ENCODE assay signal across 8 mouse cellular contexts in genomic region chr4:136284891-136285290, GRCm38 (mm10). TPM values are rescaled to one million over a fixed set of nuclear protein-coding genes. Genes with fewer than 3 reads are reported as not detected.
DNase-seq lines count a peak whose midpoint lies in the region; ATAC-seq lines count a peak whose summit lies in the region.

No protein-coding gene starts in this region.

- H3K4me3 ChIP-seq in embryonic facial prominence, embryonic 10.5 days = peak overlapping the region; percentile 67
- H3K4me3 ChIP-seq in liver, embryonic 15.5 days (replicated peaks) = peak overlapping the region; percentile 69
- peak overlapping the region; percentile 69 for H3K4me3 ChIP-seq in stomach, embryonic 14.5 days (ENCODE audit: low read depth, low read length)

- H3K36me3 ChIP-seq in embryonic facial prominence, embryonic 10.5 days (replicated peaks) = peaks cover 28% of the 10 kb centered on the region
- peaks cover 24% of the 10 kb centered on the region for H3K36me3 ChIP-seq in liver, embryonic 15.5 days (replicated peaks)
- H3K36me3 ChIP-seq in stomach, embryonic 14.5 days (ENCODE audit: control insufficient read depth, insufficient read depth, low read length) = peaks cover 20% of the 10 kb centered on the region

- H3K9me3 ChIP-seq in embryonic facial prominence, embryonic 10.5 days = peaks cover 9% of the 10 kb centered on the region
- no peaks in the 10 kb centered on the region for H3K9me3 ChIP-seq in liver, embryonic 15.5 days (replicated peaks)
- no peaks in the 10 kb centered on the region for H3K9me3 ChIP-seq in stomach, embryonic 14.5 days (ENCODE audit: control insufficient read depth, low read depth, low read length)

- H3K4me2 ChIP-seq in liver, embryonic 15.5 days = peak overlapping the region; percentile 87
- peak overlapping the region; percentile 94 for H3K4me2 ChIP-seq in stomach, embryonic 14.5 days (replicated peaks; ENCODE audit: low read depth, low read length)

- intact Hi-C loops in left cerebral cortex, postnatal 14 days (cut with DNase I) = no loop called here
- intact Hi-C loops in left cerebral cortex, postnatal 4 days (cut with DNase I) = no loop called here
- intact Hi-C loops in heart, postnatal 10 days (cut with DNase I) = loop anchor here (2.0 kb wide), 2 partner anchors 24 to 26 kb away; partner anchors contain the start of gene Hnrnpr

- peak; percentile 13 to 30 for DNase-seq in left cerebral cortex, postnatal 14 days (ENCODE audit: low spot score in 2 of 2)
- DNase-seq in left cerebral cortex, postnatal 4 days = no peak
- DNase-seq in embryonic facial prominence, embryonic 10.5 days (ENCODE audit: low spot score) = no peak
- DNase-seq in heart, postnatal 10 days = peak; percentile 46 to 58
- no peak for DNase-seq in spleen, postnatal 4 days (ENCODE audit: low spot score in 2 of 2)

- peaks cover 55% of the 10 kb centered on the region for H3K4me1 ChIP-seq in embryonic facial prominence, embryonic 10.5 days
- H3K4me1 ChIP-seq in liver, embryonic 15.5 days (replicated peaks) = peaks cover 24% of the 10 kb centered on the region
- peaks cover 27% of the 10 kb centered on the region for H3K4me1 ChIP-seq in stomach, embryonic 14.5 days (ENCODE audit: control insufficient read depth, insufficient read depth, low read length)

- peak overlapping the region; percentile 56 for H3K9ac ChIP-seq in liver, embryonic 15.5 days
- H3K9ac ChIP-seq in stomach, embryonic 14.5 days (replicated peaks; ENCODE audit: low read depth, low read length) = peak overlapping the region; percentile 54

- H3K27ac ChIP-seq in embryonic facial prominence, embryonic 10.5 days (replicated peaks) = peak overlapping the region; percentile 93
- peak overlapping the region; percentile 86 for H3K27ac ChIP-seq in liver, embryonic 15.5 days (replicated peaks)
- peak overlapping the region; percentile 94 for H3K27ac ChIP-seq in stomach, embryonic 14.5 days (ENCODE audit: low read length)

- H3K27me3 ChIP-seq in embryonic facial prominence, embryonic 10.5 days (replicated peaks; ENCODE audit: low read depth, poor library complexity, severe bottlenecking) = peaks cover 21% of the 10 kb centered on the region
- H3K27me3 ChIP-seq in liver, embryonic 15.5 days = peaks cover 4% of the 10 kb centered on the region; the same call in 1 of the 2 replicates
- H3K27me3 ChIP-seq in stomach, embryonic 14.5 days (ENCODE audit: control insufficient read depth, insufficient read depth, low read length) = no peaks in the 10 kb centered on the region

- no peak for ATAC-seq in liver, embryonic 15.5 days (ENCODE audit: insufficient read depth)
- no peak for ATAC-seq in stomach, embryonic 14.5 days (ENCODE audit: insufficient number of reproducible peaks, insufficient read depth, low FRiP score, low read depth)
- ATAC-seq in monocyte, adult 5-6 weeks (replicated peaks; ENCODE audit: insufficient number of reproducible peaks, low FRiP score, low TSS enrichment, poor library complexity, severe bottlenecking) = no peak

- 42% methylated on average over 6 of the region's 6 CpGs for WGBS in embryonic facial prominence, embryonic 10.5 days
- whole genome bisulfite sequencing in liver, embryonic 15.5 days (ENCODE audit: insufficient replicate concordance) = 37% methylated on average over 6 of the region's 6 CpGs
- WGBS in stomach, embryonic 14.5 days = 22% methylated on average over 6 of the region's 6 CpGs

RNA-seq across cellular contexts. Expression of gene Zfp46, which starts 0.4 kb away (rescaled TPM):
- total RNA-seq in left cerebral cortex, postnatal 14 days (2021) = 10 to 100 TPM; 90.0 to 93.6 TPM
- total RNA-seq in left cerebral cortex, postnatal 4 days (2021) = 100 to 1,000 TPM; 102 to 108 TPM
- polyA plus RNA-seq in embryonic facial prominence, embryonic 10.5 days (2016; fragmentation: Nextera tagmentation; extraction: Ambion mirVana) = 24.2 and 26.2 TPM in 2 replicates
- total RNA-seq in heart, postnatal 10 days (2021) = 10 to 100 TPM; 60.5 to 70.1 TPM
- 2.6 and 3.4 TPM in 2 replicates for polyA plus RNA-seq in liver, embryonic 15.5 days (2015; fragmentation: Nextera tagmentation; extraction: Ambion mirVana)
- 24.7 and 25.1 TPM in 2 replicates for polyA plus RNA-seq in stomach, embryonic 14.5 days (2014; fragmentation: Nextera tagmentation; extraction: Ambion mirVana)
- 5.8 to 10.2 TPM (median 5.9 TPM) in 3 replicates for total RNA-seq in monocyte, adult 5-6 weeks (2017)

RNA-seq across cellular contexts. Expression of gene Hnrnpr, which starts 25.9 kb away (rescaled TPM):
- total RNA-seq in left cerebral cortex, postnatal 14 days (2021) = 10 to 100 TPM; 87.8 to 95.1 TPM
- total RNA-seq in left cerebral cortex, postnatal 4 days (2021) = 100 to 1,000 TPM; 158 to 159 TPM
- 227 and 246 TPM in 2 replicates for polyA plus RNA-seq in embryonic facial prominence, embryonic 10.5 days (2016; fragmentation: Nextera tagmentation; extraction: Ambion mirVana)
- total RNA-seq in heart, postnatal 10 days (2021) = 10 to 100 TPM; 70.8 to 74.4 TPM
- 49.4 and 49.6 TPM in 2 replicates for polyA plus RNA-seq in liver, embryonic 15.5 days (2015; fragmentation: Nextera tagmentation; extraction: Ambion mirVana)
- polyA plus RNA-seq in stomach, embryonic 14.5 days (2014; fragmentation: Nextera tagmentation; extraction: Ambion mirVana) = 157 and 164 TPM in 2 replicates
- total RNA-seq in monocyte, adult 5-6 weeks (2017) = 208 to 281 TPM (median 261 TPM) in 3 replicates

RNA-seq across cellular contexts. Expression of gene Tcea3, which starts 37.4 kb away (rescaled TPM):
- under 1 TPM in 1 of 2 experiments, not detected in 1; 0.61 TPM for total RNA-seq in left cerebral cortex, postnatal 14 days (2021)
- total RNA-seq in left cerebral cortex, postnatal 4 days (2021) = 1 to 10 TPM in 1 of 2 experiments, under 1 TPM in 1; 0.92 to 1.2 TPM
- polyA plus RNA-seq in embryonic facial prominence, embryonic 10.5 days (2016; fragmentation: Nextera tagmentation; extraction: Ambion mirVana) = 0.83 and 0.97 TPM in 2 replicates
- 10 to 100 TPM; 77.2 to 85.4 TPM for total RNA-seq in heart, postnatal 10 days (2021)
- polyA plus RNA-seq in liver, embryonic 15.5 days (2015; fragmentation: Nextera tagmentation; extraction: Ambion mirVana) = 19.2 and 20.9 TPM in 2 replicates
- polyA plus RNA-seq in stomach, embryonic 14.5 days (2014; fragmentation: Nextera tagmentation; extraction: Ambion mirVana) = 19.7 and 19.8 TPM in 2 replicates
- total RNA-seq in monocyte, adult 5-6 weeks (2017) = 20.6 to 37.7 TPM (median 29.0 TPM) in 3 replicates

Comparison
In these comparisons a context has a peak if more than half of its experiments do, and no peak if none do; other contexts are left out.
1. DNase-seq: peak in left cerebral cortex, postnatal 14 days (2 of 2) and heart, postnatal 10 days (2 of 2); none in left cerebral cortex, postnatal 4 days (single experiment), embryonic facial prominence, embryonic 10.5 days (single experiment) and spleen, postnatal 4 days (0 of 2).
2. Peak in every context shown above with its lines, with median percentiles within 50 percentile points of each other: H3K27ac ChIP-seq and H3K4me3 ChIP-seq.